In the genomic region with DNA sequence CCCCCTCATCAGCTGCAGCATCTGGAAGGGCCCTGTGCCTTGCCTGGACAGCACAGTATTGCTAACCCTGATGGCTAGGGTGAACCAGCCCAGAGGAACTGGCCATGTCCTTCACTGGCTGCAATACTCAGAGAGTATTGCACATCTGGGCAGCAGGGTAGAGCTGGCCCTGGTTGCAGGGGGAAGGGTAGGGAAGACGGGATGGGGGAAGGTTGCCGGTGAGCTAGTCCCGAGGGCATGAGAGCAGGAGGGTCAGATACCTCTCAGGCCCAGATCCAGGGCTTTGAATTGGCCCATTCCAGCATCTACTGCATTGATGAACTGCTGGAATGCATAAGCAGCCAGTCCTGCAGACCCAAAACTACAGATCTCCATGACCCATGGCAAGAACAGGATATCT, we compare ENCODE assay signal across 27 mouse cellular contexts. TPM values are rescaled to one million over a fixed set of nuclear protein-coding genes. Genes with fewer than 3 reads are reported as not detected.
DNase-seq lines count a peak whose midpoint lies in the region; ATAC-seq and TF ChIP-seq lines count a peak whose summit lies in the region.
"Had no signal": no experiment of that assay in that cellular context is flagged by ENCODE, and none has a peak within 500 bp of the region (broad histone marks: within the 10 kb centered on the region; RNA-seq: fewer than 3 reads in every experiment).

No protein-coding gene starts in this region.

- H3K4me1 ChIP-seq in embryonic facial prominence, embryonic 14.5 days (ENCODE audit: control insufficient read depth, insufficient read depth, low read length): no peaks in the 10 kb centered on the region; the same call in 1 of the 2 replicates
- H3K4me1 ChIP-seq in embryonic facial prominence, embryonic 10.5 days: peaks cover 20% of the 10 kb centered on the region
- no peaks in the 10 kb centered on the region for H3K4me1 ChIP-seq in kidney, postnatal 0 days (replicated peaks; ENCODE audit: insufficient read depth, low read length)
- H3K4me1 ChIP-seq in kidney, embryonic 15.5 days: peaks cover 9% of the 10 kb centered on the region; the same call in 1 of the 2 replicates
- peaks cover 14% of the 10 kb centered on the region for H3K4me1 ChIP-seq in limb, embryonic 10.5 days

- H3K4me3 ChIP-seq in embryonic facial prominence, embryonic 14.5 days (ENCODE audit: low read depth, low read length): no peak overlapping the region
- no peak overlapping the region for H3K4me3 ChIP-seq in embryonic facial prominence, embryonic 10.5 days
- no peak overlapping the region for H3K4me3 ChIP-seq in kidney, postnatal 0 days (replicated peaks; ENCODE audit: low read depth, low read length)
- no peak overlapping the region for H3K4me3 ChIP-seq in kidney, embryonic 15.5 days (replicated peaks)
- H3K4me3 ChIP-seq in limb, embryonic 10.5 days: no peak overlapping the region
- H3K4me3 ChIP-seq: embryonic facial prominence, embryonic 15.5 days; heart, embryonic 12.5 days; heart, embryonic 15.5 days; hindbrain, embryonic 10.5 days; hindbrain, embryonic 13.5 days; intestine, embryonic 15.5 days had no signal

- no peak for TF ChIP-seq CTCF in kidney, postnatal 0 days (IDR thresholded peaks at IDR 0.05; ENCODE audit: low read depth)

- 63% methylated on average over 3 of the region's 3 CpGs for WGBS in embryonic facial prominence, embryonic 14.5 days
- WGBS in embryonic facial prominence, embryonic 10.5 days: 79% methylated on average over 3 of the region's 3 CpGs
- WGBS in kidney, postnatal 0 days: 86% methylated on average over 3 of the region's 3 CpGs
- WGBS in kidney, embryonic 15.5 days: 83% methylated on average over 3 of the region's 3 CpGs
- 88% methylated on average over 3 of the region's 3 CpGs for WGBS in limb, embryonic 10.5 days

- DNase-seq in adrenal gland, postnatal 10 days: peak; percentile 33
- no peak for DNase-seq in adrenal gland, adult 8-10 months
- no peak for DNase-seq in embryonic facial prominence, embryonic 14.5 days (ENCODE audit: low spot score)
- DNase-seq in embryonic facial prominence, embryonic 10.5 days (ENCODE audit: low spot score): no peak
- no peak for DNase-seq in kidney, postnatal 0 days (ENCODE audit: low spot score)
- DNase-seq in limb, embryonic 10.5 days (ENCODE audit: low spot score): no peak
- DNase-seq: B cell, adult 2 months; cerebellum, adult 18-20 months; cerebellum, adult 9-10 months; cerebellum, postnatal 25 days; forebrain, postnatal 0 days; heart, postnatal 10 days; heart, postnatal 36 days; kidney, adult 11 months; kidney, adult 8-10 months had no signal

- 0 out of 2 replicates have a peak, but pooled peaks cover 3% of the 10 kb centered on the region for H3K9me3 ChIP-seq in embryonic facial prominence, embryonic 14.5 days (ENCODE audit: control insufficient read depth, low read length)
- H3K9me3 ChIP-seq in embryonic facial prominence, embryonic 10.5 days: no peaks in the 10 kb centered on the region
- H3K9me3 ChIP-seq in kidney, postnatal 0 days (replicated peaks; ENCODE audit: low read length): no peaks in the 10 kb centered on the region
- no peaks in the 10 kb centered on the region for H3K9me3 ChIP-seq in kidney, embryonic 15.5 days (replicated peaks)
- no peaks in the 10 kb centered on the region for H3K9me3 ChIP-seq in limb, embryonic 10.5 days (replicated peaks)
- H3K9me3 ChIP-seq: embryonic facial prominence, embryonic 15.5 days; G1E; heart, embryonic 12.5 days; heart, embryonic 15.5 days; hindbrain, embryonic 10.5 days; hindbrain, embryonic 13.5 days; intestine, embryonic 15.5 days had no signal

- no peak overlapping the region for H3K27ac ChIP-seq in embryonic facial prominence, embryonic 14.5 days (replicated peaks; ENCODE audit: low read depth, low read length)
- H3K27ac ChIP-seq in embryonic facial prominence, embryonic 10.5 days (replicated peaks): no peak overlapping the region
- no peak overlapping the region for H3K27ac ChIP-seq in kidney, postnatal 0 days
- H3K27ac ChIP-seq in kidney, embryonic 15.5 days: no peak overlapping the region
- H3K27ac ChIP-seq in limb, embryonic 10.5 days: peak overlapping the region; percentile 5; the same call in 1 of the 2 replicates
- H3K27ac ChIP-seq: embryonic facial prominence, embryonic 15.5 days; heart, embryonic 15.5 days; hindbrain, embryonic 10.5 days; hindbrain, embryonic 13.5 days; intestine, embryonic 15.5 days had no signal

- no peak overlapping the region for H3K4me2 ChIP-seq in embryonic facial prominence, embryonic 14.5 days (ENCODE audit: low read depth, low read length)
- no peak overlapping the region for H3K4me2 ChIP-seq in kidney, postnatal 0 days (ENCODE audit: low read length)
- H3K4me2 ChIP-seq in kidney, embryonic 15.5 days: no peak overlapping the region
- H3K4me2 ChIP-seq: embryonic facial prominence, embryonic 15.5 days; heart, embryonic 12.5 days; heart, embryonic 15.5 days; hindbrain, embryonic 13.5 days; intestine, embryonic 15.5 days had no signal

- H3K9ac ChIP-seq in embryonic facial prominence, embryonic 14.5 days (ENCODE audit: low read depth, low read length): no peak overlapping the region
- no peak overlapping the region for H3K9ac ChIP-seq in kidney, postnatal 0 days (ENCODE audit: low read depth, low read length)
- no peak overlapping the region for H3K9ac ChIP-seq in kidney, embryonic 15.5 days
- H3K9ac ChIP-seq: embryonic facial prominence, embryonic 15.5 days; forebrain, postnatal 0 days; heart, embryonic 12.5 days; heart, embryonic 15.5 days; hindbrain, embryonic 13.5 days; intestine, embryonic 15.5 days had no signal

- H3K36me3 ChIP-seq in embryonic facial prominence, embryonic 14.5 days (ENCODE audit: control insufficient read depth, insufficient read depth, low read length): 0 out of 2 replicates have a peak, but pooled peaks cover 3% of the 10 kb centered on the region
- 0 out of 2 replicates have a peak, but pooled peaks cover 3% of the 10 kb centered on the region for H3K36me3 ChIP-seq in embryonic facial prominence, embryonic 10.5 days (replicated peaks)
- H3K36me3 ChIP-seq in kidney, postnatal 0 days (ENCODE audit: insufficient read depth, low read length): no peaks in the 10 kb centered on the region
- no peaks in the 10 kb centered on the region for H3K36me3 ChIP-seq in kidney, embryonic 15.5 days
- H3K36me3 ChIP-seq in limb, embryonic 10.5 days: no peaks in the 10 kb centered on the region
- H3K36me3 ChIP-seq: embryonic facial prominence, embryonic 15.5 days; G1E; heart, embryonic 15.5 days; hindbrain, embryonic 10.5 days; hindbrain, embryonic 13.5 days; intestine, embryonic 15.5 days had no signal

- ATAC-seq in embryonic facial prominence, embryonic 14.5 days (ENCODE audit: low read depth): 0 out of 2 replicates have a peak, but pooled peaks have one; percentile 15
- ATAC-seq in kidney, postnatal 0 days (replicated peaks; ENCODE audit: low FRiP score, low read depth): 0 out of 2 replicates have a peak, but pooled peaks have one; percentile 21
- ATAC-seq in kidney, embryonic 15.5 days (replicated peaks; ENCODE audit: low FRiP score): no peak
- ATAC-seq: forebrain, embryonic 14.5 days; forebrain, postnatal 0 days; hindbrain, embryonic 16.5 days; intestine, embryonic 15.5 days; Patski had no signal

- no peaks in the 10 kb centered on the region for H3K27me3 ChIP-seq in embryonic facial prominence, embryonic 14.5 days (replicated peaks; ENCODE audit: control insufficient read depth, insufficient read depth, low read length)
- no peaks in the 10 kb centered on the region for H3K27me3 ChIP-seq in embryonic facial prominence, embryonic 10.5 days (replicated peaks; ENCODE audit: low read depth, poor library complexity, severe bottlenecking)
- no peaks in the 10 kb centered on the region for H3K27me3 ChIP-seq in kidney, postnatal 0 days (ENCODE audit: insufficient read depth, low read length)
- H3K27me3 ChIP-seq in kidney, embryonic 15.5 days: no peaks in the 10 kb centered on the region
- no peaks in the 10 kb centered on the region for H3K27me3 ChIP-seq in limb, embryonic 10.5 days (ENCODE audit: low read depth, poor library complexity, severe bottlenecking)
- H3K27me3 ChIP-seq: CH12.LX; embryonic facial prominence, embryonic 15.5 days; heart, embryonic 12.5 days; heart, embryonic 15.5 days; hindbrain, embryonic 13.5 days; intestine, embryonic 15.5 days; Patski had no signal

RNA-seq across cellular contexts. Expression of gene Sept10, which starts 24.9 kb away (rescaled TPM):
- total RNA-seq in adrenal gland, postnatal 10 days (2021): 10 to 100 TPM; 48.4 to 57.3 TPM
- total RNA-seq in adrenal gland, adult 8-10 months (2022): 10 to 100 TPM; 39.3 to 54.2 (median 49.7) TPM
- polyA plus RNA-seq in embryonic facial prominence, embryonic 14.5 days (2014; fragmentation: Nextera tagmentation; extraction: Ambion mirVana): 40.5 and 47.1 TPM in 2 replicates
- polyA plus RNA-seq in embryonic facial prominence, embryonic 10.5 days (2016; fragmentation: Nextera tagmentation; extraction: Ambion mirVana): 36.8 and 37.3 TPM in 2 replicates
- 60.8 and 62.7 TPM in 2 replicates for polyA plus RNA-seq in kidney, postnatal 0 days (2015; fragmentation: Nextera tagmentation; extraction: Ambion mirVana)
- polyA plus RNA-seq in kidney, embryonic 15.5 days (2015; fragmentation: Nextera tagmentation; extraction: Ambion mirVana): 52.2 and 55.2 TPM in 2 replicates
- polyA plus RNA-seq in limb, embryonic 10.5 days (2016; fragmentation: Nextera tagmentation; extraction: Ambion mirVana): 45.0 and 45.4 TPM in 2 replicates

RNA-seq across cellular contexts. Expression of gene Sowahc, which starts 25.0 kb away (rescaled TPM):
- 10 to 100 TPM; 20.1 to 22.0 TPM for total RNA-seq in adrenal gland, postnatal 10 days (2021)
- 10 to 100 TPM; 23.1 to 42.2 (median 35.8) TPM for total RNA-seq in adrenal gland, adult 8-10 months (2022)
- polyA plus RNA-seq in embryonic facial prominence, embryonic 14.5 days (2014; fragmentation: Nextera tagmentation; extraction: Ambion mirVana): 9.1 and 10.0 TPM in 2 replicates
- polyA plus RNA-seq in embryonic facial prominence, embryonic 10.5 days (2016; fragmentation: Nextera tagmentation; extraction: Ambion mirVana): 12.4 and 12.8 TPM in 2 replicates
- polyA plus RNA-seq in kidney, postnatal 0 days (2015; fragmentation: Nextera tagmentation; extraction: Ambion mirVana): 7.6 and 8.7 TPM in 2 replicates
- polyA plus RNA-seq in kidney, embryonic 15.5 days (2015; fragmentation: Nextera tagmentation; extraction: Ambion mirVana): 10.8 and 12.1 TPM in 2 replicates
- polyA plus RNA-seq in limb, embryonic 10.5 days (2016; fragmentation: Nextera tagmentation; extraction: Ambion mirVana): 11.1 and 12.1 TPM in 2 replicates
